Mouse (Mus musculus) leukemia stem cell, adult 10-12 weeks (primary cell): ENCODE results near the gene Gm20914. TPM values are rescaled to one million over a fixed set of nuclear protein-coding genes. Genes with fewer than 3 reads are reported as not detected.

Experiments used
- polyA plus RNA-seq: library from polyadenylated mRNA; stranded (reverse); fragments of >175 nt; gene quantifications from 2 replicates; pipeline ENCODE4 v1.2.3, GENCODE M21; 2012; ENCODE audit warnings: low replicate concordance

Gm20914 gene
- not detected in 2 replicates for polyA plus RNA-seq

DNA sequence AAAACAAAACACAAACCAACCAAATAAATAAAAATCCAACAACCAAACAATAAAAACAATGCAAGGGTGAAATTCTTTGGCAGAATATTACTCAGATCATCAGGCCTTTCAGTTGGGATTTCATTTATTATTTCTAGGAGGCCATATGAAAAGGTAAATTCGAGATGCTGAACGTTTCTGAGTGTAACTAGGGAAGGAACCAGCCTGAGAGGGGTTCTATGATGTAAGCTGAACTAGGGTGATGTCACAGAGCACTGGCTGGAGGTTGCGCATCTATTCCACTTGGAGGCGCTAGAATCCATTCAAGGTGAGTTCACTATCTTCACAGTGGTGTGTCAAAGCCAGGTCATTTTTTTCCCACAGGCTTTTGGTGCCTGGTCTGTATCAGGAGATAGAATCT, at the start of gene Gm20914:
Gene Gm20914 (plus strand): TSS at position 301 of the 400 bp plus-strand sequence.

Other genes with a start within 250 kb of the Gm20914 start
- gene Gm21854, start 69.0 kb upstream of the Gm20914 start, polyA plus RNA-seq: not detected in 2 replicates
- not detected in 2 replicates for gene Gm28171, start 67.4 kb downstream of the Gm20914 start, polyA plus RNA-seq
- gene Gm21778, start 216.5 kb downstream of the Gm20914 start, polyA plus RNA-seq: not detected in 2 replicates